Mouse (Mus musculus): ENCODE data around the gene Mslnl. TPM values are rescaled to one million over a fixed set of nuclear protein-coding genes. Genes with fewer than 3 reads are reported as not detected.

Mslnl gene
- polyA plus RNA-seq, 1 experiment from 2014 or later: not detected

DNA sequence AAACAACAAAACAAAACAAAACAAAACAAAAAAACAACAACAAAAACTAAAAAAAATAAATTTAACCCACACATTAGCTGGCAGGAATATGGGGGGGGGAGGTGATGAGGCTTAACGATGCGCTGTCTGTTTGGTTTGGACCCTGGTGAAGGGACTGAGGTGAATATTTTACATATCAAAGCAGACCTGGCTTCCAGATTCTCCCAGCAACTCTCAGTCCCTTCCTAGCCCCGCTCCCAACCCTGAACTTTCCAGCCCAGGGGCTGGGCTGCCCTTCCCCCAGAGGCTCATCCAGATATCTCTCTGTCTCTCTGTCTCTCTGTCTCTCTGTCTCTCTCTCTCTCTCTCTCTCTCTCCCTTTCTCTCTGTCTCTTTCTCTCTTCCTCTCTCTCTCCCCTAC lies 26.7 kb downstream of the Mslnl start:
- Histone ChIP-seq H3K27ac (no peak overlapping the region), H3K9ac (no peak overlapping the region), H3K27me3 (peaks cover 8% of the 10 kb centered on the region; the same call in 1 of the 2 replicates), H3K4me3 (replicated peaks) (no peak overlapping the region), H3K4me2 (no peak overlapping the region), H3K4me1 (replicated peaks) (no peaks in the 10 kb centered on the region), H3K36me3 (no peaks in the 10 kb centered on the region), H3K9me3 (replicated peaks) (no peaks in the 10 kb centered on the region)
- 23% methylated on average over 3 of the region's 3 CpGs for WGBS (ENCODE audit: insufficient replicate concordance)
- DNase-seq (no peak), ATAC-seq (ENCODE audit: low read depth) (no peak)

DNA sequence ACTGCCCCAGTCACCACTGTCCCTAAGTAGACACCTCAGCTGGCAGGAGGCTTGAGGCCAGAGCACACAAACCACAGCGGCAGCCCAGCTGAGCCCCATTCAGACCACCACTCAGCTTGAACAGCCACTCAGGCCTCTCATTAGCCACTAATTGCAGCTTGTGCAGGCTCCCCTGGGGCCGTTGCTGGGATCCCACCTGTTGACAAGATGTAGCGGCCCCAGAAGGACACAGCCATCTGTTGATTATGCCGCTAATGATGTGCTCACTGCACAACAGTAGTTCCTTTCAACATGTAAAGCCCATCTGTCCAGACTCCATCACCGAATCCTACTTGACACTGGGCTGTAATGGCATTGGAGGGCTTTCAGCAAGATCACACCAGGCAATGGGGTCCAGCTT lies 30.0 kb downstream of the Mslnl start:
- H3K9ac ChIP-seq: no peak overlapping the region
- no peaks in the 10 kb centered on the region for H3K9me3 ChIP-seq (replicated peaks)
- no peaks in the 10 kb centered on the region for H3K4me1 ChIP-seq (replicated peaks)
- H3K4me2 ChIP-seq: no peak overlapping the region
- H3K27me3 ChIP-seq: peaks cover 22% of the 10 kb centered on the region
- no peak overlapping the region for H3K27ac ChIP-seq
- no peak overlapping the region for H3K4me3 ChIP-seq (replicated peaks)
- no peak for ATAC-seq (ENCODE audit: low read depth)
- no peaks in the 10 kb centered on the region for H3K36me3 ChIP-seq
- WGBS (ENCODE audit: insufficient replicate concordance): 61% methylated on average over 5 of the region's 5 CpGs
- no peak for DNase-seq

DNA sequence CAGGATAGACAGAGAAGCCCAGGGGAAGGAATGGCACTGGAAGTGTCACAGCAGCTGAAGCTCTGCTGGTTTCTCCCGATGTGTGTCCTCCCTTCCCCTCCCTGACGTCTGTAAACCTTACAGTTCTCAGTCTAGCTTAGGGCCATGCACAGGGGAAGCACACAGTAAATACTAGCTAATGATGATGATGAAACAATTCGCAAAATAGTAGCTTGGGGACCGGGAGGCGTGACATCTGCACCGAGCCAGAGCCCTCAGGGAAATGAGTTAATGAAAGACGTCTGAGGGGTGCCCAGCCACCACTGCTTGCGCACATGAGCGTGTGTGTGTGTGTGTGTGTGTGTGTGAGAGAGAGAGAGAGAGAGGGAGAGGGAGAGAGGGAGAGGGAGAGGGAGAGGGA lies 33.5 kb downstream of the Mslnl start:
- Histone ChIP-seq H3K9me3 (replicated peaks) (no peaks in the 10 kb centered on the region), H3K4me3 (replicated peaks) (no peak overlapping the region), H3K4me1 (replicated peaks) (peaks cover 3% of the 10 kb centered on the region), H3K4me2 (no peak overlapping the region), H3K36me3 (no peaks in the 10 kb centered on the region), H3K27me3 (peaks cover 27% of the 10 kb centered on the region), H3K27ac (no peak overlapping the region), H3K9ac (no peak overlapping the region)
- WGBS (ENCODE audit: insufficient replicate concordance): 51% methylated on average over 9 of the region's 9 CpGs
- DNase-seq: no peak
- ATAC-seq (ENCODE audit: low read depth): no peak

DNA sequence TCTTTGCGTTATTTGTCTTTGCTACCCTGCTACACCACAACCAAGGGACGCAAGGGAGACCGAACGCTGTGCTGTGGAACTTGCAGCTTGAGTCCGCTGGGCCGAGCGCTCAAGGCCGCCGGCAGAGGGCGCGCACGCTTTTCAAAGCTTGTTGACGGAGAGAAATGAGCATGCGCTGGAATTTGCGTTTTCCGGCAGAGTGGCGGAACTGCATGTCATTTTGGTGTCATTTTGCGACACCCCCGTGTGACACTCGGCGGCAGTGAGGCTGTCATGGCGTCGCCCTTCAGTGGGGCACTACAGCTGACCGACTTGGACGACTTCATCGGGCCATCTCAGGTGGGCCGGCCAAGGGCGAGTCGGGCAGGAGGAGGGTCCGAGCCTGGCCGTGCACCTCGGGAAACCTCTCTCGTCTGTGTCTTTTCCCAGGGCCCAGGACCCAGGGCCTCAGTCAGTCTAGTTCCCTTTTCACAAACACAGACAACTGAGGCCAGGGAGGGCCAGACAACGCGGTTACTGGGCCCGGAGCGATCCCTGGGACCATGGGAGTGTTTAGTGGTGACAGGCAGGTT lies 37.8 kb downstream of the Mslnl start, which contains the start of gene Narfl:
Narfl (plus strand) TSS at position 228 of the 572 bp plus-strand sequence.
- peak within 1 kb of the TSS; percentile 79 for H3K4me2 ChIP-seq
- H3K27me3 ChIP-seq: peaks cover 11% of the 10 kb centered on the region
- DNase-seq (peak; percentile 94), ATAC-seq (ENCODE audit: low read depth) (peak; percentile 82)
- no peaks in the 10 kb centered on the region for H3K9me3 ChIP-seq (replicated peaks)
- peak within 1 kb of the TSS; percentile 82 for H3K9ac ChIP-seq
- WGBS (ENCODE audit: insufficient replicate concordance): under 1% methylated on average over 37 of the region's 37 CpGs
- peaks cover 18% of the 10 kb centered on the region for H3K4me1 ChIP-seq (replicated peaks)
- no peak within 1 kb of the TSS for H3K27ac ChIP-seq
- peaks cover 19% of the 10 kb centered on the region for H3K36me3 ChIP-seq
- H3K4me3 ChIP-seq (replicated peaks): peak within 1 kb of the TSS; percentile 73

- WGBS (ENCODE audit: insufficient replicate concordance): 70% methylated on average over 10 of the region's 10 CpGs
- no peak for ATAC-seq (ENCODE audit: low read depth)
Measured at GRCm38 (mm10) chr17:25775318-25776062, 39.6 kb downstream of the Mslnl start.

GRCm38 (mm10) chr17:25777948-25778347 lies 42.1 kb downstream of the Mslnl start:
- H3K36me3 ChIP-seq: peaks cover 60% of the 10 kb centered on the region
- H3K9me3 ChIP-seq (replicated peaks): no peaks in the 10 kb centered on the region

More at GRCm38 (mm10) chr17:25775318-25776062, 39.6 kb downstream of the Mslnl start:
- Histone ChIP-seq H3K4me2 (peak overlapping the region; percentile 79; the same call in 1 of the 2 replicates), H3K36me3 (peaks cover 36% of the 10 kb centered on the region), H3K27ac (no peak overlapping the region), H3K4me3 (replicated peaks) (0 out of 2 replicates have a peak overlapping the region, but pooled peaks have one; percentile 73), H3K4me1 (replicated peaks) (peaks cover 18% of the 10 kb centered on the region), H3K9me3 (replicated peaks) (no peaks in the 10 kb centered on the region), H3K27me3 (peaks cover 5% of the 10 kb centered on the region; the same call in 1 of the 2 replicates), H3K9ac (peak overlapping the region; percentile 26; the same call in 1 of the 2 replicates)
- no peak for DNase-seq

DNA sequence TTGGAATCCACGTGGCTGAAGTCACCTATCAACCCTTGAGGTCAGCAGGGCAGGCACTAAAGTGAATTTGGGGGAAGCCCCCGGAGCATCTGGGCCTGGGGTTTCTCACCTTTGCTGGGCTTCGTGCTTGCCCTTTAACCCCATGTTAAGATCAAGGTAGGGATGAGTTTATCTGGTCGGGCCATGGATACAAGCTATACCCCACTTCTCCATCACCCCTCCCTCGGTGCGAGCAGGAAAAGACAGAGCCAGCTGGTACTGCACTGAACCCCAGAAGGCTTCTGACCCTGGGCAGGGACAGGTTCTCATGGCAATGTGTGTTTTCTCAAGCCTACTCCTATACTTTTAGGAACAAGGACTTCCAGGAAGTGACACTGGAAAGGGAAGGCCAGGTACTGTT lies 45.5 kb downstream of the Mslnl start:
- no peak overlapping the region for H3K4me2 ChIP-seq
- H3K4me3 ChIP-seq (replicated peaks): no peak overlapping the region
- no peak overlapping the region for H3K27ac ChIP-seq
- H3K9me3 ChIP-seq (replicated peaks): no peaks in the 10 kb centered on the region
- WGBS (ENCODE audit: insufficient replicate concordance): 77% methylated on average over 6 of the region's 6 CpGs
- H3K4me1 ChIP-seq (replicated peaks): peaks cover 21% of the 10 kb centered on the region
- no peaks in the 10 kb centered on the region for H3K27me3 ChIP-seq
- H3K9ac ChIP-seq: no peak overlapping the region
- ATAC-seq (ENCODE audit: low read depth) (no peak), DNase-seq (no peak)
- H3K36me3 ChIP-seq: peaks cover 68% of the 10 kb centered on the region

More at GRCm38 (mm10) chr17:25777948-25778347, 42.1 kb downstream of the Mslnl start:
- H3K9ac ChIP-seq: no peak overlapping the region
- H3K4me2 ChIP-seq: no peak overlapping the region
- no peaks in the 10 kb centered on the region for H3K27me3 ChIP-seq
- 87% methylated on average over 5 of the region's 5 CpGs for WGBS (ENCODE audit: insufficient replicate concordance)
- no peak overlapping the region for H3K4me3 ChIP-seq (replicated peaks)
- no peak overlapping the region for H3K27ac ChIP-seq
- DNase-seq: no peak
- peaks cover 18% of the 10 kb centered on the region for H3K4me1 ChIP-seq (replicated peaks)
- ATAC-seq (ENCODE audit: low read depth): no peak

DNA sequence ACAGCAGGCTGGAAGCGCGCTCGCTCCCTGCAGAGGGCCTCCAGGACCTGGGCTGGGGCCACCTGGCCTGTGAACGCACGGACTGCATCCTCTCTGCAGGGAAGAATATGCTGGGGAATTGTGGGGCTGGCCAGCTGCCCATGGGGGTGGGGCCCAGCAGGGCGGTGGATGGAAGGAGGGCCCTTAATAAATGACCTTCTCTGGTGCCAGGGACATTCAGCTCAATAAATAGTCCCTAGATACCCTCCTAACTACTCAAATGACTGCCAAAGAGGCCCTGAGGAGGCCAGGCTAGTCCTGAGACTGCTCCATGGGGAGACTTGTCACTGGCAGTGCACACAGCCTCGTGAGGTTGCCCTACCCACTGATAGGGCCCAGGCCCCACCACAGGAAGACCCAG lies 47.2 kb downstream of the Mslnl start:
- Histone ChIP-seq H3K9ac (no peak overlapping the region), H3K27ac (no peak overlapping the region), H3K4me1 (replicated peaks) (peaks cover 21% of the 10 kb centered on the region), H3K27me3 (no peaks in the 10 kb centered on the region), H3K4me2 (no peak overlapping the region), H3K4me3 (replicated peaks) (no peak overlapping the region), H3K9me3 (replicated peaks) (no peaks in the 10 kb centered on the region), H3K36me3 (peaks cover 64% of the 10 kb centered on the region)
- ATAC-seq (ENCODE audit: low read depth): no peak
- WGBS (ENCODE audit: insufficient replicate concordance): 79% methylated on average over 7 of the region's 7 CpGs
- no peak for DNase-seq

DNA sequence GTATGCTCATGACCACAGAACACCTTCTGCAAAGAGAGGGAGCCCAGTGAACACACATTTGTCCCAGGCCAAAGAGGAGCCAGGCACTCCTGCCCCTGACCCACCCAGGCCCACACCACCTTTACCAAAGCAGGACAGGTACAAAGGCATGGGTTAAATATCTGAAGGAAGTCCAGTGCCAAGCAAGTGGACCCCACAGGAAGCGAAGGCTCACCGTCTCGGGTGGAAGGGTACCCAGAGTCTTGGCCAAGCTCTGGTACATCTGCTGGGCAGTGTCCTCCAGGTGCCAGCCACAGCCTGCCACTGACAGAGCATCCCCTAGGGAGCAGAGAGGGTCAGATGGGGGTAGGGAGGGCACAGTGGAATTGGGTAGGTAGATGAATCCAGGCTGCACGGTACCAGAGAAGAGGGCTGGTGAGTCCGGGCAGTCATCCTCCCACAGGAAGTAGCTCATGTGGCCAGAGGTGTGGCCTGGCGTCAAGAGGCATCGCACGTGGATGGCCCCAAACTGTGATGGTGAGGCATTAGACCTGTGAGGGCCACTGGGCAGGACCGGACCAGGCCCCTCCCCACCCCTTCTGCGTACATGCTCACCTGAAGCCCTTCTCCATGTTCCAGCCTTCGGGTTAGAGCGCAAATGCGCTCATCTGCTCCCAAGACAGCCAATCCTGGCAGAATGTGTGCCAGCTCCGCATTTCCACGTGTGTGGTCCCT lies 48.2 kb downstream of the Mslnl start:
- Histone ChIP-seq H3K4me2 (peak overlapping the region; percentile 80), H3K9ac (0 out of 2 replicates have a peak overlapping the region, but pooled peaks have one; percentile 75), H3K4me3 (replicated peaks) (peak overlapping the region; percentile 69), H3K36me3 (peaks cover 61% of the 10 kb centered on the region), H3K27ac (no peak overlapping the region), H3K4me1 (replicated peaks) (peaks cover 21% of the 10 kb centered on the region), H3K9me3 (replicated peaks) (no peaks in the 10 kb centered on the region), H3K27me3 (no peaks in the 10 kb centered on the region)
- DNase-seq: no peak
- no peak for ATAC-seq (ENCODE audit: low read depth)
- WGBS (ENCODE audit: insufficient replicate concordance): 77% methylated on average over 15 of the region's 15 CpGs

- ATAC-seq (ENCODE audit: low read depth) (peak; percentile 86), DNase-seq (peak; percentile 93)
- Histone ChIP-seq H3K4me3 (replicated peaks) (peak within 1 kb of the TSS; percentile 69), H3K4me2 (peak within 1 kb of the TSS; percentile 80), H3K9ac (peak within 1 kb of the TSS; percentile 75), H3K9me3 (replicated peaks) (no peaks in the 10 kb centered on the region), H3K36me3 (peaks cover 60% of the 10 kb centered on the region), H3K27ac (peak within 1 kb of the TSS; percentile 43), H3K4me1 (replicated peaks) (peaks cover 22% of the 10 kb centered on the region), H3K27me3 (no peaks in the 10 kb centered on the region)
- under 1% methylated on average over 23 of the region's 23 CpGs for WGBS (ENCODE audit: insufficient replicate concordance)
Measured at GRCm38 (mm10) chr17:25785281-25785745, 49.5 kb downstream of the Mslnl start, which contains the start of gene Haghl. Haghl (minus strand) TSS chr17:25785673.

GRCm38 (mm10) chr17:25786280-25786679 lies 50.4 kb downstream of the Mslnl start, which contains the start of gene Ccdc78:
Ccdc78 (plus strand) TSS chr17:25786580.
- Histone ChIP-seq H3K36me3 (peaks cover 55% of the 10 kb centered on the region), H3K27me3 (no peaks in the 10 kb centered on the region), H3K4me2 (peak within 1 kb of the TSS; percentile 80), H3K4me1 (replicated peaks) (peaks cover 31% of the 10 kb centered on the region), H3K9ac (peak within 1 kb of the TSS; percentile 75), H3K4me3 (replicated peaks) (peak within 1 kb of the TSS; percentile 69), H3K9me3 (replicated peaks) (no peaks in the 10 kb centered on the region), H3K27ac (peak within 1 kb of the TSS; percentile 15)
- ATAC-seq (ENCODE audit: low read depth): no peak
- 69% methylated on average over 3 of the region's 3 CpGs for WGBS (ENCODE audit: insufficient replicate concordance)
- no peak for DNase-seq

Data from liver, embryonic 13.5 days (tissue).